Mouse (Mus musculus): ENCODE results near the gene Emsy. TPM values are rescaled to one million over a fixed set of nuclear protein-coding genes. Genes with fewer than 3 reads are reported as not detected.
A peak's percentile ranks its signal among the peaks of the same experiment; 100 is the strongest.

The Emsy gene
- polyA plus RNA-seq, 1 experiment from 2014 or later = 40.6 TPM

GRCm38 (mm10) chr7:98593276-98593675, 63.3 kb downstream of the Emsy start:
- H3K36me3 ChIP-seq (replicated peaks) = peaks cover 92% of the 10 kb centered on the region
- 90% methylated on average over 6 of the region's 6 CpGs for WGBS

DNA sequence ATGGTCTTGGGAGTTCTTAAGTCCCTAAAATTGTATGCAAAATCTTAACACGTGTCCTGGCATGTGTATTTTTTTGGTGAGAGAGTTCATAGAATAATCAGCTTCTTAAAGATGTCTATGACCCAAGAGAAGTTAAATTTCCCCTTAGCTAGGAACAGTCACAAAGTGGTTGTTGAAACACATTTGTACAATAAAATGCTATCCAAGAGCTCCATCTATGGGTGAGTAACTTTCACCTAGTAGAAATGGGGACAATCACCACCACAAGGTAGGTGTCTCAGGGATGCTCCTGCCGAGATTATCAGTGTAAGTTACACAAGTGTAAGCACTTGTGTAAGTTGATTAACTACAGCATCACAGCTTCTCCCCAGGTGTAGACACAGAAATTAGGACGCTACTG, 67.6 kb downstream of the Emsy start:
- no peaks in the 10 kb centered on the region for H3K9me3 ChIP-seq
- no peak for DNase-seq (ENCODE audit: extremely low spot score, low spot score)
- no peaks in the 10 kb centered on the region for H3K27me3 ChIP-seq (ENCODE audit: poor library complexity, severe bottlenecking)
- H3K27ac ChIP-seq = no peak overlapping the region
- H3K4me1 ChIP-seq = no peaks in the 10 kb centered on the region
- H3K36me3 ChIP-seq (replicated peaks) = peaks cover 64% of the 10 kb centered on the region
- no peak overlapping the region for H3K4me3 ChIP-seq
- WGBS = 85% methylated on average over 3 of the region's 3 CpGs

More at GRCm38 (mm10) chr7:98593276-98593675, 63.3 kb downstream of the Emsy start:
- DNase-seq (ENCODE audit: extremely low spot score, low spot score) = no peak
- no peak overlapping the region for H3K4me3 ChIP-seq
- H3K27ac ChIP-seq = no peak overlapping the region
- no peaks in the 10 kb centered on the region for H3K27me3 ChIP-seq (ENCODE audit: poor library complexity, severe bottlenecking)
- no peaks in the 10 kb centered on the region for H3K9me3 ChIP-seq
- H3K4me1 ChIP-seq = no peaks in the 10 kb centered on the region

DNA sequence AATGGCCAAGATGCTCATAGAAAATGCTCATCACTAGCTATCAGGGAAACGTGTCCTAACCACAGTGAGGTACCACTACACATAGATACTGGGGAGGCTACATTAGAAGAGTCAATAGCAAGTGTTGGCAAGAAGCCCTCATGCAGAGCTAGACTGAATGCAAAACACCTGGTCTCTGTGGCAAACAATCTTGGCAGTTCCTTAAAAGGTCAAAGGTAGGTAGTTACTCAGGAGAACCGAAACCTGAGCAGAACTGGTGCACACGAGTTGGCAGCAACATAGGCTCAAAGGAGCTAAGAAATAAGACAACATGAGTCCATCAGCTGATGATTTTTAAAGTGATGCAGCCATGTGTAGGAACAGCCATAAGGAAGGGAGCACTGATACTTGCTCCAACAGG, 70.3 kb downstream of the Emsy start:
- Histone ChIP-seq H3K27ac (no peak overlapping the region), H3K4me1 (no peaks in the 10 kb centered on the region), H3K9me3 (no peaks in the 10 kb centered on the region), H3K27me3 (ENCODE audit: poor library complexity, severe bottlenecking) (no peaks in the 10 kb centered on the region), H3K4me3 (no peak overlapping the region), H3K36me3 (replicated peaks) (peaks cover 40% of the 10 kb centered on the region)
- no peak for DNase-seq (ENCODE audit: extremely low spot score, low spot score)
- 86% methylated on average over 3 of the region's 3 CpGs for WGBS

DNA sequence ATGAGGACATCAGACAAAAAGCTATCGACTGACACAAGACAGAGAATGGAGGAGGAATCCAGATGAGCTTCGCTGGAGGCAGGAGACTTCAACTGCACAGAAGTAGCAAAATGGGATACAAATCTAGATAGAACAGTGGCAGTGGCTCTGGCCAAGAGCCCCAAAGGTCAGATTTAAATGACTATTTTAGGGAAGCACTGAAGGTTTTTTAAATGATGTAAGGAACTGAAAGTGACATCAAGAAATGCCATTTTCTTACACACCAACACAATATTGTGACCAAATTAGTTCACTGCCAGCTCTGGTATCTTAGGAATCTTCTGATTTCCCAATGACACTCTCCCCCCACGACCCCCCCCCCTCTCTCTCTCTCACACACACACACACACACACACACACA, 72.0 kb downstream of the Emsy start:
- no peak for DNase-seq (ENCODE audit: extremely low spot score, low spot score)
- 79% methylated on average over 3 of the region's 3 CpGs for WGBS
- peaks cover 23% of the 10 kb centered on the region for H3K36me3 ChIP-seq (replicated peaks)

DNA sequence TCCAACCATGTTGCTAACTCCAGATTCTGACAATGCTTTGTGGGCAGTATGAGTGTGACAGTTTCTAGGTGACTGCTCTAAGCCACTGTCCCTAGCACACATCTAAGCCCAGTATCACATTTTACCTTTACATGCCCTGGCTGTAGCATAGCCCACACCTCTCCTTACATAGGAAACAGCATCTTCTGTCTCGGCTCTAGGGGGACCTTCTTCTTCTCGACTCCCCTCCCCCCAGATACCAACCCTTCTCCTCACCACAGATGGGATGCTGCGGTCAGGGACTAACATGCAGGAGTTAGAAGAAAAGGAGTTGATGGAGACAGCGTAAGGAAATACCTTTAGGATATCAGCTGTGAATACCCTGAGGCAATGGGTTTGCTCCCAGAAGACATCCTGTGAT, 75.3 kb downstream of the Emsy start:
- Histone ChIP-seq H3K27ac (no peak overlapping the region), H3K9me3 (no peaks in the 10 kb centered on the region), H3K27me3 (ENCODE audit: poor library complexity, severe bottlenecking) (no peaks in the 10 kb centered on the region), H3K4me3 (no peak overlapping the region), H3K4me1 (no peaks in the 10 kb centered on the region), H3K36me3 (replicated peaks) (no peaks in the 10 kb centered on the region)
- 87% methylated on average over 4 of the region's 4 CpGs for WGBS
- DNase-seq (ENCODE audit: extremely low spot score, low spot score) = no peak

More for the DNA sequence above, 72.0 kb downstream of the Emsy start:
- no peak overlapping the region for H3K27ac ChIP-seq
- H3K4me3 ChIP-seq = no peak overlapping the region
- no peaks in the 10 kb centered on the region for H3K4me1 ChIP-seq
- H3K27me3 ChIP-seq (ENCODE audit: poor library complexity, severe bottlenecking) = no peaks in the 10 kb centered on the region
- H3K9me3 ChIP-seq = no peaks in the 10 kb centered on the region

DNA sequence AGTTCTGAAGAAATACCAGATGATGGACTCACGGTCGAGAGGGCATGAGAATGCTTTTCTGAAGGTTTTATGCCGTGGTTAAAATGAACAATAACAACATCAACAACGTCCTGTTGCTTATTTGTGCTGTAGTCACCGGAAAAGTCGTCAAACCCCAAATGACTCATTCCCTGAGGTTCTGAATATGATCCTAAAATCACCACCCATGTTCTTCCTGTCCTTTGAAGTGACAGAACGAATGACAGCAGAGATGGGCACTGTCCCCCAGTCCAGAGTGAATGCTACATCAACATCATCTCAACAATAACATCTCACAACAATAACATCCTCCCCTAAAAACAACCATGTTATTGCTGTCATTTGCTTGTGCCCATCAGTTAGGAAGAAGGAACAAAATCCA, 76.1 kb downstream of the Emsy start:
- WGBS = 85% methylated on average over 7 of the region's 7 CpGs
- DNase-seq (ENCODE audit: extremely low spot score, low spot score) = no peak

DNA sequence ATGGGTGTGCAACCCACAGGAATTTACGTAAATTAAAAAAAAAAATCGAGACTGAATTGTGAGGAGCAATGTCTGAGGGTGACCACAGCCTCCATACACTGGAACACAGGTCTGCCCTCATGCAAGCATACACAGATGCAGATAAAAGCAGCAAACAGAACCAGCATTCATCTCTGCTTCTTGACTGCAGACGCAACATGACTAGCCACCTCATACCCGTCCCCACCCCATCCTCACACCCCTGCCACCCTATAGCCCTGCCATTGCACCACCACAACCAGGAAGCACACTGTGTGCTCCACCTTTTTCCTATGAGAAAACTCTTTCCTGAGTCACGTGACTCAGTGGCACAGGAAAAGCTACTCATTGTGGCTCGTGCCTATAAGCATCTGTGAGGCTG, 76.9 kb downstream of the Emsy start:
- no peaks in the 10 kb centered on the region for H3K27me3 ChIP-seq (ENCODE audit: poor library complexity, severe bottlenecking)
- no peak overlapping the region for H3K4me3 ChIP-seq
- no peaks in the 10 kb centered on the region for H3K9me3 ChIP-seq
- H3K4me1 ChIP-seq = no peaks in the 10 kb centered on the region
- 84% methylated on average over 6 of the region's 6 CpGs for WGBS
- DNase-seq (ENCODE audit: extremely low spot score, low spot score) = no peak
- H3K27ac ChIP-seq = no peak overlapping the region
- H3K36me3 ChIP-seq (replicated peaks) = no peaks in the 10 kb centered on the region

More for the DNA sequence above, 76.1 kb downstream of the Emsy start:
- H3K36me3 ChIP-seq (replicated peaks) = no peaks in the 10 kb centered on the region
- H3K27me3 ChIP-seq (ENCODE audit: poor library complexity, severe bottlenecking) = no peaks in the 10 kb centered on the region
- H3K27ac ChIP-seq = no peak overlapping the region
- H3K9me3 ChIP-seq = no peaks in the 10 kb centered on the region
- H3K4me1 ChIP-seq = no peaks in the 10 kb centered on the region
- no peak overlapping the region for H3K4me3 ChIP-seq

GRCm38 (mm10) chr7:98577461-98577860, 79.1 kb downstream of the Emsy start:
- Histone ChIP-seq H3K4me3 (no peak overlapping the region), H3K36me3 (replicated peaks) (no peaks in the 10 kb centered on the region), H3K27ac (no peak overlapping the region), H3K27me3 (ENCODE audit: poor library complexity, severe bottlenecking) (no peaks in the 10 kb centered on the region), H3K9me3 (no peaks in the 10 kb centered on the region), H3K4me1 (peaks cover 18% of the 10 kb centered on the region)
- whole genome bisulfite sequencing = 95% methylated on average over 1 of the region's 1 CpGs
- no peak for DNase-seq (ENCODE audit: extremely low spot score, low spot score)

- no peak for DNase-seq (ENCODE audit: extremely low spot score, low spot score)
- 94% methylated on average over 3 of the region's 3 CpGs for WGBS
- Histone ChIP-seq H3K36me3 (replicated peaks) (no peaks in the 10 kb centered on the region), H3K27ac (no peak overlapping the region), H3K9me3 (no peaks in the 10 kb centered on the region), H3K4me3 (no peak overlapping the region), H3K27me3 (ENCODE audit: poor library complexity, severe bottlenecking) (no peaks in the 10 kb centered on the region), H3K4me1 (peaks cover 34% of the 10 kb centered on the region)
Measured at GRCm38 (mm10) chr7:98575651-98576239, 80.8 kb downstream of the Emsy start.

DNA sequence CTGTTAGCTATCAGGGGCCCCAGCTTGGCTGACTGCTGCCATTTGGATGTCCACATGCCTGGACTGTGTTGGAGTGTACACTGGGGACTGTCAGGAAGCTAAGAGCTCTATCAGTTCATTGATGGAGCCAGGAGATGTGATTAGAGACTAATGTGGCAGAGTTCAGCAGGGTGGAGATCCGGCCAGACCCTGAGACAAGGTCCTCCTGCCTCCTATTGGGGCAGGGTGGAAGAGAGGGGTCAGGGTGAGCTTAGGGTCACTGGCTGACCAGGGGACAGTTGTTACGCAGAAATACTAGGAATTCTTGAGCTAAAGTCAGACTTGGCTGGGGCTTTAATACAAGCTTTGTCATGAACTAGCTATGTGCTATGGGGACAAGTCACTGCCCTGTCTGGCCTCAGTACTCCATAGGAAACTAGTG, 81.8 kb downstream of the Emsy start:
- no peak overlapping the region for H3K4me3 ChIP-seq
- no peaks in the 10 kb centered on the region for H3K36me3 ChIP-seq (replicated peaks)
- H3K9me3 ChIP-seq = no peaks in the 10 kb centered on the region
- 76% methylated on average over 2 of the region's 2 CpGs for WGBS
- no peaks in the 10 kb centered on the region for H3K27me3 ChIP-seq (ENCODE audit: poor library complexity, severe bottlenecking)
- DNase-seq (ENCODE audit: extremely low spot score, low spot score) = no peak
- no peak overlapping the region for H3K27ac ChIP-seq
- peaks cover 35% of the 10 kb centered on the region for H3K4me1 ChIP-seq

GRCm38 (mm10) chr7:98574271-98574670, 82.3 kb downstream of the Emsy start:
- no peaks in the 10 kb centered on the region for H3K36me3 ChIP-seq (replicated peaks)
- H3K27me3 ChIP-seq (ENCODE audit: poor library complexity, severe bottlenecking) = no peaks in the 10 kb centered on the region
- no peaks in the 10 kb centered on the region for H3K9me3 ChIP-seq
- DNase-seq (ENCODE audit: extremely low spot score, low spot score) = no peak
- 91% methylated on average over 7 of the region's 7 CpGs for WGBS
- H3K4me3 ChIP-seq = no peak overlapping the region
- peaks cover 35% of the 10 kb centered on the region for H3K4me1 ChIP-seq
- H3K27ac ChIP-seq = no peak overlapping the region

GRCm38 (mm10) chr7:98573231-98573781, 83.3 kb downstream of the Emsy start:
- H3K4me1 ChIP-seq = peaks cover 35% of the 10 kb centered on the region
- no peak for DNase-seq (ENCODE audit: extremely low spot score, low spot score)
- 68% methylated on average over 10 of the region's 10 CpGs for WGBS

GRCm38 (mm10) chr7:98572223-98572868, 84.2 kb downstream of the Emsy start:
- H3K9me3 ChIP-seq = no peaks in the 10 kb centered on the region
- no peaks in the 10 kb centered on the region for H3K36me3 ChIP-seq (replicated peaks)
- H3K4me1 ChIP-seq = peaks cover 35% of the 10 kb centered on the region
- H3K27ac ChIP-seq = peak overlapping the region; percentile 71
- H3K4me3 ChIP-seq = no peak overlapping the region
- WGBS = 46% methylated on average over 10 of the region's 10 CpGs
- H3K27me3 ChIP-seq (ENCODE audit: poor library complexity, severe bottlenecking) = no peaks in the 10 kb centered on the region
- DNase-seq (ENCODE audit: extremely low spot score, low spot score) = no peak

More at GRCm38 (mm10) chr7:98573231-98573781, 83.3 kb downstream of the Emsy start:
- peak overlapping the region; percentile 71 for H3K27ac ChIP-seq
- H3K9me3 ChIP-seq = no peaks in the 10 kb centered on the region
- H3K4me3 ChIP-seq = no peak overlapping the region
- H3K36me3 ChIP-seq (replicated peaks) = no peaks in the 10 kb centered on the region
- H3K27me3 ChIP-seq (ENCODE audit: poor library complexity, severe bottlenecking) = no peaks in the 10 kb centered on the region

Measured in forebrain, embryonic 10.5 days (tissue).